ENCODE assay signal across 8 mouse cellular contexts in genomic region chr2:179441717-179442116, GRCm38 (mm10). TPM values are rescaled to one million over a fixed set of nuclear protein-coding genes. Genes with fewer than 3 reads are reported as not detected.
A peak's percentile ranks its signal among the peaks of the same experiment; 100 is the strongest.
DNase-seq lines count a peak whose midpoint lies in the region; ATAC-seq lines count a peak whose summit lies in the region.

No protein-coding gene starts in this region.

- H3K36me3 ChIP-seq in embryonic facial prominence, embryonic 10.5 days (replicated peaks) = no peaks in the 10 kb centered on the region
- no peaks in the 10 kb centered on the region for H3K36me3 ChIP-seq in hindbrain, embryonic 12.5 days
- H3K36me3 ChIP-seq in limb, embryonic 15.5 days = no peaks in the 10 kb centered on the region

- peaks cover 81% of the 10 kb centered on the region for H3K27me3 ChIP-seq in embryonic facial prominence, embryonic 10.5 days (replicated peaks; ENCODE audit: low read depth, poor library complexity, severe bottlenecking)
- H3K27me3 ChIP-seq in hindbrain, embryonic 12.5 days = peaks cover 31% of the 10 kb centered on the region
- peaks cover 45% of the 10 kb centered on the region for H3K27me3 ChIP-seq in limb, embryonic 15.5 days

- DNase-seq in cerebellum, adult 11 months = no peak
- DNase-seq in embryonic facial prominence, embryonic 10.5 days (ENCODE audit: low spot score) = no peak
- DNase-seq in retina, postnatal 1 day = peak; percentile 77
- no peak for DNase-seq in layer of hippocampus, postnatal 25 days (ENCODE audit: extremely low spot score in 1 of 2, low spot score in 1 of 2)
- no peak for DNase-seq in ovary, postnatal 36 days (ENCODE audit: low spot score)

- ATAC-seq in cerebellum, adult (ENCODE audit: insufficient number of reproducible peaks, low FRiP score, low TSS enrichment) = 0 out of 2 replicates have a peak, but pooled peaks have one; percentile 0
- ATAC-seq in hindbrain, embryonic 12.5 days (ENCODE audit: low FRiP score) = peak; percentile 51
- no peak for ATAC-seq in limb, embryonic 15.5 days (ENCODE audit: insufficient number of reproducible peaks, low FRiP score, low TSS enrichment, low read depth)

- peaks cover 42% of the 10 kb centered on the region for H3K4me1 ChIP-seq in embryonic facial prominence, embryonic 10.5 days
- peaks cover 29% of the 10 kb centered on the region for H3K4me1 ChIP-seq in hindbrain, embryonic 12.5 days
- peaks cover 21% of the 10 kb centered on the region for H3K4me1 ChIP-seq in limb, embryonic 15.5 days

- H3K9me3 ChIP-seq in embryonic facial prominence, embryonic 10.5 days = no peaks in the 10 kb centered on the region
- H3K9me3 ChIP-seq in hindbrain, embryonic 12.5 days (replicated peaks) = no peaks in the 10 kb centered on the region
- no peaks in the 10 kb centered on the region for H3K9me3 ChIP-seq in limb, embryonic 15.5 days

- peak overlapping the region; percentile 82; the same call in 1 of the 2 replicates for H3K9ac ChIP-seq in hindbrain, embryonic 12.5 days
- H3K9ac ChIP-seq in limb, embryonic 15.5 days = 0 out of 2 replicates have a peak overlapping the region, but pooled peaks have one; percentile 17

- H3K4me3 ChIP-seq in embryonic facial prominence, embryonic 10.5 days = peak overlapping the region; percentile 78
- H3K4me3 ChIP-seq in hindbrain, embryonic 12.5 days = peak overlapping the region; percentile 74
- peak overlapping the region; percentile 68 for H3K4me3 ChIP-seq in limb, embryonic 15.5 days

- H3K27ac ChIP-seq in embryonic facial prominence, embryonic 10.5 days (replicated peaks) = peak overlapping the region; percentile 78
- peak overlapping the region; percentile 84 for H3K27ac ChIP-seq in hindbrain, embryonic 12.5 days
- H3K27ac ChIP-seq in limb, embryonic 15.5 days = no peak overlapping the region

- peak overlapping the region; percentile 92 for H3K4me2 ChIP-seq in hindbrain, embryonic 12.5 days (replicated peaks)
- H3K4me2 ChIP-seq in limb, embryonic 15.5 days = peak overlapping the region; percentile 99

- 2% methylated on average over 8 of the region's 8 CpGs for WGBS in embryonic facial prominence, embryonic 10.5 days
- WGBS in hindbrain, embryonic 12.5 days = 4% methylated on average over 8 of the region's 8 CpGs
- 15% methylated on average over 8 of the region's 8 CpGs for WGBS in limb, embryonic 15.5 days

RNA-seq across cellular contexts. Expression of gene Cdh4, which starts 0.5 kb away (rescaled TPM):
- 2.9 and 4.0 TPM in 2 replicates for polyA plus RNA-seq in embryonic facial prominence, embryonic 10.5 days (2016; fragmentation: Nextera tagmentation; extraction: Ambion mirVana)
- polyA plus RNA-seq in hindbrain, embryonic 12.5 days (2016; fragmentation: Nextera tagmentation; extraction: Ambion mirVana) = 25.1 and 26.1 TPM in 2 replicates
- 7.5 and 8.8 TPM in 2 replicates for polyA plus RNA-seq in limb, embryonic 15.5 days (2015; fragmentation: Nextera tagmentation; extraction: Ambion mirVana)
- 10 to 100 TPM; 11.2 to 12.0 TPM for total RNA-seq in layer of hippocampus, postnatal 25 days (2021)
